Mouse (Mus musculus) thymus, adult 2 months (tissue): ENCODE data around the gene C1qtnf6. TPM values are rescaled to one million over a fixed set of nuclear protein-coding genes. Genes with fewer than 3 reads are reported as not detected.

Experiments
- DNase-seq: peaks from one replicate; pipeline ENCODE4 v3.0.0; 2021
- H3K27ac ChIP-seq: fragments of 200-500 bp; 2 replicates; pipeline ENCODE4 v1.5.1; 2012; ENCODE audit warnings: low read length, control low read depth; ENCODE audit not compliant: control insufficient read depth, insufficient read depth
- H3K27me3 ChIP-seq: fragments of 200-500 bp; 2 replicates; pipeline ENCODE4 v1.6.1; 2012; ENCODE audit warnings: mild to moderate bottlenecking, low read length, moderate library complexity, mixed read lengths; ENCODE audit not compliant: control insufficient read depth, insufficient read depth
- H3K36me3 ChIP-seq: fragments of 200-500 bp; 2 replicates; pipeline ENCODE4 v1.6.1; 2012; ENCODE audit warnings: mild to moderate bottlenecking, low read length, moderate library complexity; ENCODE audit not compliant: control insufficient read depth, insufficient read depth
- H3K4me1 ChIP-seq: fragments of 200-500 bp; replicated peaks from 2 replicates; pipeline ENCODE4 v1.6.1; 2012; ENCODE audit warnings: low read length; ENCODE audit not compliant: control insufficient read depth, insufficient read depth
- H3K4me3 ChIP-seq: fragments of 200-500 bp; 2 replicates; pipeline ENCODE4 v1.5.1; 2012; ENCODE audit warnings: mild to moderate bottlenecking, low read length, control low read depth, moderate library complexity; ENCODE audit not compliant: control insufficient read depth, insufficient read depth
- CTCF ChIP-seq: fragments of 200-500 bp; IDR thresholded peaks from 2 replicates; pipeline ENCODE4 v1.5.1; 2012; ENCODE audit warnings: mild to moderate bottlenecking, control low read depth, low read length, moderate library complexity, borderline replicate concordance; ENCODE audit not compliant: control insufficient read depth, poor library complexity, insufficient read depth; ENCODE audit errors: extremely low read depth
- POLR2A ChIP-seq: fragments of 200-500 bp; IDR thresholded peaks from 2 replicates; pipeline ENCODE4 v1.6.1; 2012; ENCODE audit warnings: mild to moderate bottlenecking, low read length, control low read depth, moderate library complexity; ENCODE audit not compliant: control insufficient read depth, poor library complexity, insufficient read depth; ENCODE audit errors: extremely low read depth
- WGBS: fragments of 180-500 bp; shearing (Covaris S2); methylation state at CpG from one replicate; pipeline ENCODE4 v1.1.7; 2018; 5-methylcytosine and 5-hydroxymethylcytosine counted together
- polyA plus RNA-seq: library from polyadenylated mRNA; depleted of rRNA; stranded (reverse); fragments of >200 nt; gene quantifications from 2 replicates; pipeline ENCODE4 v1.2.3, GENCODE M21; 2012

The C1qtnf6 gene
- polyA plus RNA-seq, 1 experiment, result 12.5 TPM

GRCm38 (mm10) chr15:78531451-78531720, 170 bp upstream of the C1qtnf6 start:
- H3K4me3 ChIP-seq, result no peak overlapping the region
- no peaks in the 10 kb centered on the region for H3K36me3 ChIP-seq
- no peak overlapping the region for H3K27ac ChIP-seq
- DNase-seq, result no peak
- TF ChIP-seq POLR2A (no peak), CTCF (no peak)
- WGBS, result 78% methylated on average over 4 of the region's 4 CpGs
- H3K4me1 ChIP-seq, result peaks cover 21% of the 10 kb centered on the region
- no peaks in the 10 kb centered on the region for H3K27me3 ChIP-seq

GRCm38 (mm10) chr15:78530141-78530540, 1.1 kb downstream of the C1qtnf6 start:
- no peak overlapping the region for H3K27ac ChIP-seq
- WGBS, result 96% methylated on average over 3 of the region's 3 CpGs

GRCm38 (mm10) chr15:78529428-78529990, 1.7 kb downstream of the C1qtnf6 start:
- Histone ChIP-seq H3K4me3 (no peak overlapping the region), H3K27me3 (no peaks in the 10 kb centered on the region), H3K36me3 (no peaks in the 10 kb centered on the region), H3K27ac (no peak overlapping the region), H3K4me1 (peaks cover 21% of the 10 kb centered on the region)
- 76% methylated on average over 15 of the region's 15 CpGs for WGBS
- TF ChIP-seq CTCF (no peak), POLR2A (no peak)
- no peak for DNase-seq

More at GRCm38 (mm10) chr15:78530141-78530540, 1.1 kb downstream of the C1qtnf6 start:
- no peak for DNase-seq
- Histone ChIP-seq H3K36me3 (no peaks in the 10 kb centered on the region), H3K4me1 (peaks cover 21% of the 10 kb centered on the region), H3K27me3 (no peaks in the 10 kb centered on the region), H3K4me3 (no peak overlapping the region)
- no peak for TF ChIP-seq CTCF
- TF ChIP-seq POLR2A, result no peak

GRCm38 (mm10) chr15:78528726-78529411, 2.3 kb downstream of the C1qtnf6 start:
- no peaks in the 10 kb centered on the region for H3K36me3 ChIP-seq
- no peaks in the 10 kb centered on the region for H3K27me3 ChIP-seq
- no peak for DNase-seq
- no peak overlapping the region for H3K4me3 ChIP-seq
- TF ChIP-seq CTCF, result no peak
- TF ChIP-seq POLR2A, result no peak
- peak overlapping the region; percentile 41; the same call in 1 of the 2 replicates for H3K27ac ChIP-seq
- WGBS, result 26% methylated on average over 11 of the region's 11 CpGs
- H3K4me1 ChIP-seq, result peaks cover 21% of the 10 kb centered on the region

GRCm38 (mm10) chr15:78527973-78528372, 3.2 kb downstream of the C1qtnf6 start:
- no peak for TF ChIP-seq CTCF
- no peak for TF ChIP-seq POLR2A
- peak; percentile 44 for DNase-seq
- H3K27ac ChIP-seq, result no peak overlapping the region; the same call in 1 of the 2 replicates
- WGBS, result 21% methylated on average over 7 of the region's 7 CpGs
- no peaks in the 10 kb centered on the region for H3K27me3 ChIP-seq
- no peak overlapping the region for H3K4me3 ChIP-seq
- H3K36me3 ChIP-seq, result no peaks in the 10 kb centered on the region
- peaks cover 21% of the 10 kb centered on the region for H3K4me1 ChIP-seq

- Histone ChIP-seq H3K4me3 (no peak overlapping the region), H3K36me3 (no peaks in the 10 kb centered on the region), H3K27ac (no peak overlapping the region), H3K27me3 (no peaks in the 10 kb centered on the region), H3K4me1 (peaks cover 17% of the 10 kb centered on the region)
- 98% methylated on average over 5 of the region's 5 CpGs for WGBS
- TF ChIP-seq POLR2A (no peak), CTCF (no peak)
- DNase-seq, result no peak
Observed at GRCm38 (mm10) chr15:78524163-78524562, 7.1 kb downstream of the C1qtnf6 start.
